32 mouse cellular contexts compared by ENCODE assay signal in genomic region chr2:131905776-131906175, GRCm38 (mm10). TPM values are rescaled to one million over a fixed set of nuclear protein-coding genes. Genes with fewer than 3 reads are reported as not detected.
DNase-seq lines count a peak whose midpoint lies in the region; ATAC-seq and TF ChIP-seq lines count a peak whose summit lies in the region.
"Had no signal": no experiment of that assay in that cellular context is flagged by ENCODE, and none has a peak within 500 bp of the region (broad histone marks: within the 10 kb centered on the region; RNA-seq: fewer than 3 reads in every experiment).

No protein-coding gene starts in this region.

- H3K9ac ChIP-seq in liver, embryonic 12.5 days: 0 out of 2 replicates have a peak overlapping the region, but pooled peaks have one; percentile 4
- H3K9ac ChIP-seq in liver, embryonic 15.5 days: 0 out of 2 replicates have a peak overlapping the region, but pooled peaks have one; percentile 9
- H3K9ac ChIP-seq in forebrain, postnatal 0 days: no peak overlapping the region
- H3K9ac ChIP-seq: embryonic facial prominence, embryonic 12.5 days; forebrain, embryonic 12.5 days; heart, embryonic 13.5 days; hindbrain, embryonic 12.5 days; kidney, embryonic 15.5 days; limb, embryonic 15.5 days; midbrain, embryonic 12.5 days; neural tube, embryonic 15.5 days had no signal

- H3K4me3 ChIP-seq in liver, embryonic 12.5 days: no peak overlapping the region
- no peak overlapping the region for H3K4me3 ChIP-seq in liver, embryonic 15.5 days (replicated peaks)
- no peak overlapping the region for H3K4me3 ChIP-seq in forebrain, postnatal 0 days (ENCODE audit: low read depth, low read length)
- H3K4me3 ChIP-seq: embryonic facial prominence, embryonic 12.5 days; forebrain, embryonic 12.5 days; gastrocnemius, adult 2 months; heart, embryonic 13.5 days; hindbrain, embryonic 12.5 days; kidney, embryonic 15.5 days; limb, embryonic 15.5 days; midbrain, embryonic 12.5 days; neural tube, embryonic 15.5 days had no signal

- peak overlapping the region; percentile 88 for H3K27ac ChIP-seq in liver, embryonic 12.5 days
- peak overlapping the region; percentile 90 for H3K27ac ChIP-seq in liver, embryonic 15.5 days (replicated peaks)
- H3K27ac ChIP-seq in forebrain, postnatal 0 days (ENCODE audit: low read depth, low read length): no peak overlapping the region
- H3K27ac ChIP-seq: embryonic facial prominence, embryonic 12.5 days; forebrain, embryonic 12.5 days; heart, embryonic 13.5 days; hindbrain, embryonic 12.5 days; kidney, embryonic 15.5 days; limb, embryonic 15.5 days; midbrain, embryonic 12.5 days; neural tube, embryonic 15.5 days had no signal

- ATAC-seq in liver, embryonic 12.5 days: no peak
- ATAC-seq in liver, embryonic 15.5 days (ENCODE audit: insufficient read depth): no peak
- peak; percentile 36 for ATAC-seq in megakaryocyte progenitor cell, adult 5-6 weeks (replicated peaks; ENCODE audit: poor library complexity)
- no peak for ATAC-seq in forebrain, postnatal 0 days
- ATAC-seq: intestine, postnatal 0 days had no signal

- 42% methylated on average over 6 of the region's 6 CpGs for WGBS in liver, embryonic 12.5 days (ENCODE audit: insufficient replicate concordance)
- 38% methylated on average over 6 of the region's 6 CpGs for WGBS in liver, embryonic 15.5 days (ENCODE audit: insufficient replicate concordance)
- 54% methylated on average over 6 of the region's 6 CpGs for WGBS in forebrain, postnatal 0 days

- H3K27me3 ChIP-seq in liver, embryonic 12.5 days (replicated peaks): no peaks in the 10 kb centered on the region
- peaks cover under 1% of the 10 kb centered on the region; the same call in 1 of the 2 replicates for H3K27me3 ChIP-seq in liver, embryonic 15.5 days
- H3K27me3 ChIP-seq in forebrain, postnatal 0 days (ENCODE audit: insufficient read depth, low read length): no peaks in the 10 kb centered on the region
- H3K27me3 ChIP-seq: embryonic facial prominence, embryonic 12.5 days; heart, embryonic 13.5 days; hindbrain, embryonic 12.5 days; limb, embryonic 15.5 days; midbrain, embryonic 12.5 days; neural tube, embryonic 15.5 days had no signal

- no peaks in the 10 kb centered on the region for H3K9me3 ChIP-seq in liver, embryonic 12.5 days (replicated peaks)
- no peaks in the 10 kb centered on the region for H3K9me3 ChIP-seq in liver, embryonic 15.5 days (replicated peaks)
- H3K9me3 ChIP-seq in forebrain, postnatal 0 days (ENCODE audit: low read length): no peaks in the 10 kb centered on the region
- H3K9me3 ChIP-seq: embryonic facial prominence, embryonic 12.5 days; forebrain, embryonic 12.5 days; G1E; heart, embryonic 13.5 days; hindbrain, embryonic 12.5 days; kidney, embryonic 15.5 days; limb, embryonic 15.5 days; midbrain, embryonic 12.5 days; neural tube, embryonic 15.5 days had no signal

- TF ChIP-seq CTCF in forebrain, postnatal 0 days (IDR thresholded peaks at IDR 0.05; ENCODE audit: low read depth): no peak

- peak overlapping the region; percentile 44 for H3K4me2 ChIP-seq in liver, embryonic 12.5 days
- peak overlapping the region; percentile 54 for H3K4me2 ChIP-seq in liver, embryonic 15.5 days
- no peak overlapping the region for H3K4me2 ChIP-seq in forebrain, postnatal 0 days (ENCODE audit: low read depth)
- H3K4me2 ChIP-seq: embryonic facial prominence, embryonic 12.5 days; forebrain, embryonic 12.5 days; heart, embryonic 13.5 days; hindbrain, embryonic 12.5 days; kidney, embryonic 15.5 days; limb, embryonic 15.5 days; midbrain, embryonic 12.5 days; neural tube, embryonic 15.5 days had no signal

- DNase-seq in liver: no peak
- peak; percentile 48 for DNase-seq in lung, postnatal 10 days
- DNase-seq in gastrocnemius, adult 18-20 months (ENCODE audit: low spot score): no peak
- no peak for DNase-seq in gastrocnemius, postnatal 25 days
- DNase-seq in forebrain, postnatal 0 days: no peak
- DNase-seq: adrenal gland, postnatal 10 days; cerebellum, adult 9-11 months; gastrocnemius, adult 2 months; layer of hippocampus, adult 9-11 months; left cerebral cortex, postnatal 4 days; right cerebral cortex, adult 18-20 months; right cerebral cortex, postnatal 4 days; thymus, postnatal 14 days had no signal

- H3K36me3 ChIP-seq in liver, embryonic 12.5 days: no peaks in the 10 kb centered on the region
- H3K36me3 ChIP-seq in liver, embryonic 15.5 days (replicated peaks): no peaks in the 10 kb centered on the region
- H3K36me3 ChIP-seq in forebrain, postnatal 0 days (ENCODE audit: insufficient read depth): no peaks in the 10 kb centered on the region
- H3K36me3 ChIP-seq: embryonic facial prominence, embryonic 12.5 days; forebrain, embryonic 12.5 days; G1E; heart, embryonic 13.5 days; hindbrain, embryonic 12.5 days; kidney, embryonic 15.5 days; limb, embryonic 15.5 days; midbrain, embryonic 12.5 days; neural tube, embryonic 15.5 days had no signal

- peaks cover 54% of the 10 kb centered on the region for H3K4me1 ChIP-seq in liver, embryonic 12.5 days
- H3K4me1 ChIP-seq in liver, embryonic 15.5 days (replicated peaks): peaks cover 66% of the 10 kb centered on the region
- H3K4me1 ChIP-seq in forebrain, postnatal 0 days (ENCODE audit: insufficient read depth): no peaks in the 10 kb centered on the region

RNA-seq across cellular contexts. Expression of gene Prnp, which starts 4.0 kb away (rescaled TPM):
- 37.8 and 37.9 TPM in 2 replicates for polyA plus RNA-seq in liver, embryonic 12.5 days (2016; fragmentation: Nextera tagmentation; extraction: Ambion mirVana)
- polyA plus RNA-seq in liver, embryonic 15.5 days (2015; fragmentation: Nextera tagmentation; extraction: Ambion mirVana): 32.1 and 34.1 TPM in 2 replicates
- total RNA-seq in megakaryocyte progenitor cell, adult 5-6 weeks (2015): 1.2 and 2.9 TPM in 2 replicates
- 2.3 and 4.1 TPM in 2 replicates for total RNA-seq in megakaryocyte progenitor cell, adult 5-6 weeks (2017)
- 100 to 1,000 TPM; 104 to 114 TPM for total RNA-seq in gastrocnemius, adult 18-20 months (2021)
- 100 to 1,000 TPM in 1 of 2 experiments, 10 to 100 TPM in 1; 71.2 to 113 TPM for total RNA-seq in gastrocnemius, postnatal 25 days (2021)
- 352 and 356 TPM in 2 replicates for total RNA-seq in forebrain, postnatal 0 days (2014; rRNA removed)
- 353 and 423 TPM in 2 replicates for polyA plus RNA-seq in forebrain, postnatal 0 days (2015; fragmentation: Nextera tagmentation; extraction: Ambion mirVana)

RNA-seq across cellular contexts. Expression of gene Prn, which starts 4.0 kb away (rescaled TPM):
- not detected in 2 replicates for polyA plus RNA-seq in liver, embryonic 12.5 days (2016; fragmentation: Nextera tagmentation; extraction: Ambion mirVana)
- polyA plus RNA-seq in liver, embryonic 15.5 days (2015; fragmentation: Nextera tagmentation; extraction: Ambion mirVana): 0.12 TPM in 1 of 2 replicates, not detected in the other
- not detected in 2 replicates for total RNA-seq in megakaryocyte progenitor cell, adult 5-6 weeks (2015)
- total RNA-seq in megakaryocyte progenitor cell, adult 5-6 weeks (2017): not detected in 2 replicates
- total RNA-seq in gastrocnemius, adult 18-20 months (2021): not detected
- under 1 TPM in 1 of 2 experiments, not detected in 1; 0.23 TPM for total RNA-seq in gastrocnemius, postnatal 25 days (2021)
- total RNA-seq in forebrain, postnatal 0 days (2014; rRNA removed): 0.76 TPM in 1 of 2 replicates, not detected in the other
- 0.33 TPM in 1 of 2 replicates, not detected in the other for polyA plus RNA-seq in forebrain, postnatal 0 days (2015; fragmentation: Nextera tagmentation; extraction: Ambion mirVana)
- total RNA-seq: adrenal gland, postnatal 10 days; G1E; left cerebral cortex, adult 8-10 months had no signal
- polyA plus RNA-seq: embryonic facial prominence, embryonic 12.5 days; erythroblast, embryonic 14.5 days; forebrain, embryonic 12.5 days; G1E; gonadal fat pad, adult 2 months; heart, embryonic 13.5 days; hindbrain, embryonic 12.5 days; intestine, postnatal 0 days; kidney, embryonic 15.5 days; large intestine, adult 2 months; limb, embryonic 15.5 days; midbrain, embryonic 12.5 days; neural tube, embryonic 15.5 days; stomach, embryonic 14.5 days had no signal

RNA-seq across cellular contexts. Expression of gene Prnd, which starts 44.9 kb away (rescaled TPM):
- polyA plus RNA-seq in liver, embryonic 12.5 days (2016; fragmentation: Nextera tagmentation; extraction: Ambion mirVana): 0.41 and 0.84 TPM in 2 replicates
- 0.37 and 0.56 TPM in 2 replicates for polyA plus RNA-seq in liver, embryonic 15.5 days (2015; fragmentation: Nextera tagmentation; extraction: Ambion mirVana)
- 0.46 TPM in 1 of 2 replicates, not detected in the other for total RNA-seq in megakaryocyte progenitor cell, adult 5-6 weeks (2015)
- total RNA-seq in megakaryocyte progenitor cell, adult 5-6 weeks (2017): not detected in 2 replicates
- under 1 TPM; 0.16 to 0.36 TPM for total RNA-seq in gastrocnemius, adult 18-20 months (2021)
- total RNA-seq in gastrocnemius, postnatal 25 days (2021): 1 to 10 TPM in 1 of 2 experiments, under 1 TPM in 1; 0.97 to 1.6 TPM
- total RNA-seq in forebrain, postnatal 0 days (2014; rRNA removed): 3.5 and 4.4 TPM in 2 replicates
- 6.0 and 6.2 TPM in 2 replicates for polyA plus RNA-seq in forebrain, postnatal 0 days (2015; fragmentation: Nextera tagmentation; extraction: Ambion mirVana)
- polyA plus RNA-seq: erythroblast, embryonic 14.5 days; G1E had no signal

RNA-seq across cellular contexts. Expression of gene Erv3, which starts 46.2 kb away (rescaled TPM):
- not detected in 2 replicates for polyA plus RNA-seq in liver, embryonic 12.5 days (2016; fragmentation: Nextera tagmentation; extraction: Ambion mirVana)
- not detected in 2 replicates for polyA plus RNA-seq in liver, embryonic 15.5 days (2015; fragmentation: Nextera tagmentation; extraction: Ambion mirVana)
- not detected in 2 replicates for total RNA-seq in megakaryocyte progenitor cell, adult 5-6 weeks (2015)
- not detected in 2 replicates for total RNA-seq in megakaryocyte progenitor cell, adult 5-6 weeks (2017)
- total RNA-seq in gastrocnemius, adult 18-20 months (2021): not detected
- total RNA-seq in gastrocnemius, postnatal 25 days (2021): not detected
- total RNA-seq in forebrain, postnatal 0 days (2014; rRNA removed): not detected in 2 replicates
- 0.06 TPM in 1 of 2 replicates, not detected in the other for polyA plus RNA-seq in forebrain, postnatal 0 days (2015; fragmentation: Nextera tagmentation; extraction: Ambion mirVana)
- total RNA-seq: adrenal gland, postnatal 10 days; gastrocnemius, adult 2 months; heart, postnatal 25 days; left cerebral cortex, postnatal 4 days had no signal
- polyA plus RNA-seq: embryonic facial prominence, embryonic 12.5 days; erythroblast, embryonic 14.5 days; forebrain, embryonic 12.5 days; heart, embryonic 13.5 days; hindbrain, embryonic 12.5 days; intestine, postnatal 0 days; kidney, embryonic 15.5 days; large intestine, adult 2 months; limb, embryonic 15.5 days; midbrain, embryonic 12.5 days; neural tube, embryonic 15.5 days; stomach, embryonic 14.5 days had no signal

Comparison
In these comparisons a context has a peak if more than half of its experiments do, and no peak if none do; other contexts are left out.
1. RNA of gene Prnp, which starts 4.0 kb away (total RNA-seq): 352 to 356 TPM in forebrain, postnatal 0 days, 104 to 114 TPM in gastrocnemius, adult 18-20 months and 71.2 to 113 TPM in gastrocnemius, postnatal 25 days; 1.2 to 4.1 TPM in megakaryocyte progenitor cell, adult 5-6 weeks; every median in the first group is over 10 times any median in the second.